Mouse (Mus musculus) forebrain, embryonic 12.5 days (tissue): ENCODE measurements at regions not wholly inside any gene's neighbourhood (a gene's known extent, or its start where the extent isn't known, plus 50 kb on each side); places are given as distances from the start of the nearest gene placed in this dataset.
A peak's percentile ranks its signal among the peaks of the same experiment; 100 is the strongest.

Source experiments
- ATAC-seq: fragments of 200-750 bp; cut with Nextera tagmentation; 2 replicates; pipeline ENCODE4 v1.8.0; 2017; ENCODE audit warnings: moderate TSS enrichment; ENCODE audit not compliant: low FRiP score
- H3K27ac ChIP-seq: fragments of 300-500 bp; sonication (generic); 2 replicates; pipeline ENCODE4 v1.5.1; 2016; ENCODE audit warnings: mild to moderate bottlenecking
- H3K27me3 ChIP-seq: fragments of 300-500 bp; sonication (generic); 2 replicates; pipeline ENCODE4 v1.6.1; 2016; ENCODE audit warnings: mild to moderate bottlenecking
- H3K36me3 ChIP-seq: fragments of 300-500 bp; sonication (generic); replicated peaks from 2 replicates; pipeline ENCODE4 v1.6.1; 2016; ENCODE audit warnings: mild to moderate bottlenecking
- H3K4me1 ChIP-seq: fragments of 300-500 bp; sonication (generic); 2 replicates; pipeline ENCODE4 v1.6.1; 2016
- H3K4me2 ChIP-seq: fragments of 300-500 bp; sonication (generic); 2 replicates; pipeline ENCODE4 v1.6.1; 2016; ENCODE audit warnings: mild to moderate bottlenecking, moderate library complexity
- H3K4me3 ChIP-seq: fragments of 300-500 bp; sonication (generic); replicated peaks from 2 replicates; pipeline ENCODE4 v1.5.1; 2016; ENCODE audit warnings: mild to moderate bottlenecking
- H3K9ac ChIP-seq: fragments of 300-500 bp; sonication (generic); 2 replicates; pipeline ENCODE4 v1.6.1; 2016; ENCODE audit warnings: mild to moderate bottlenecking
- H3K9me3 ChIP-seq: fragments of 300-500 bp; sonication (generic); 2 replicates; pipeline ENCODE4 v1.6.1; 2016
- WGBS: fragments of 180-500 bp; shearing (Covaris S2); methylation state at CpG from one replicate; pipeline ENCODE4 v1.1.7; 2016; 5-methylcytosine and 5-hydroxymethylcytosine counted together

- H3K9ac ChIP-seq, result no peak overlapping the region
- H3K27me3 ChIP-seq, result no peaks in the 10 kb centered on the region
- H3K27ac ChIP-seq, result no peak overlapping the region
- H3K4me1 ChIP-seq, result peaks cover 7% of the 10 kb centered on the region; the same call in 1 of the 2 replicates
- no peak for ATAC-seq
- H3K4me2 ChIP-seq, result no peak overlapping the region
- no peaks in the 10 kb centered on the region for H3K36me3 ChIP-seq
- 82% methylated on average over 8 of the region's 8 CpGs for WGBS
- H3K9me3 ChIP-seq, result no peaks in the 10 kb centered on the region
- H3K4me3 ChIP-seq, result no peak overlapping the region
These were observed 124.9 kb upstream of the Map3k1 start for GRCm38 (mm10) chr13:111933526-111934240.

GRCm38 (mm10) chr13:111935721-111936080 lies 126.9 kb upstream of the Map3k1 start:
- Histone ChIP-seq H3K36me3 (no peaks in the 10 kb centered on the region), H3K9me3 (no peaks in the 10 kb centered on the region), H3K27ac (no peak overlapping the region), H3K4me2 (no peak overlapping the region), H3K4me1 (peaks cover 7% of the 10 kb centered on the region; the same call in 1 of the 2 replicates), H3K27me3 (no peaks in the 10 kb centered on the region), H3K9ac (no peak overlapping the region), H3K4me3 (no peak overlapping the region)
- WGBS, result 68% methylated on average over 1 of the region's 1 CpGs
- no peak for ATAC-seq

- H3K9ac ChIP-seq, result no peak overlapping the region
- WGBS, result 80% methylated on average over 9 of the region's 9 CpGs
- no peaks in the 10 kb centered on the region for H3K36me3 ChIP-seq
- ATAC-seq, result 0 out of 2 replicates have a peak, but pooled peaks have one; percentile 33
- no peaks in the 10 kb centered on the region for H3K9me3 ChIP-seq
- H3K4me1 ChIP-seq, result peaks cover 7% of the 10 kb centered on the region; the same call in 1 of the 2 replicates
- no peak overlapping the region for H3K4me2 ChIP-seq
- no peak overlapping the region for H3K4me3 ChIP-seq
- H3K27ac ChIP-seq, result no peak overlapping the region
- no peaks in the 10 kb centered on the region for H3K27me3 ChIP-seq
These were observed 127.5 kb upstream of the Map3k1 start for GRCm38 (mm10) chr13:111936081-111936857.

DNA sequence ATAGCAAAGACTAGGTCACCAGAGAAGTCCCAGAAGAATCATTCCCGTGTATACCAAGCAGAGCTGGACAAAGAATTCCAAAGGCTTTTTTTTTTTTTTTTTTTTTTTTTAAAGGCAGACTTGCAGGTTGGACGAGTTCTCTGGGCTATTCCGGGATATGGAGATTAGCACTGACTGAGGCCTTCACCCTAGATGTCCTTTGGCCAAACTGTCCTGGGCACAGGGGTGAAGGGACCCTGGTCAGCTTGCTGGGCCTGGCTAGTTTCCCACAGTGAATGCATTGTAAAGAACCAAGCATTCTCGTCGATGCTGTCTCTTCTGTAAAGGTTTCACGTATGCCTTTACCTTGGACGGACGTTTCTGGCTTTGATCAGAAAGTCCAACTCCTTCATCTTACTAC lies 128.2 kb upstream of the Map3k1 start:
- ATAC-seq, result no peak
- Histone ChIP-seq H3K4me2 (no peak overlapping the region), H3K27me3 (no peaks in the 10 kb centered on the region), H3K27ac (no peak overlapping the region), H3K4me1 (peaks cover 7% of the 10 kb centered on the region; the same call in 1 of the 2 replicates), H3K9me3 (no peaks in the 10 kb centered on the region), H3K4me3 (no peak overlapping the region), H3K36me3 (no peaks in the 10 kb centered on the region), H3K9ac (no peak overlapping the region)
- WGBS, result 73% methylated on average over 8 of the region's 8 CpGs

DNA sequence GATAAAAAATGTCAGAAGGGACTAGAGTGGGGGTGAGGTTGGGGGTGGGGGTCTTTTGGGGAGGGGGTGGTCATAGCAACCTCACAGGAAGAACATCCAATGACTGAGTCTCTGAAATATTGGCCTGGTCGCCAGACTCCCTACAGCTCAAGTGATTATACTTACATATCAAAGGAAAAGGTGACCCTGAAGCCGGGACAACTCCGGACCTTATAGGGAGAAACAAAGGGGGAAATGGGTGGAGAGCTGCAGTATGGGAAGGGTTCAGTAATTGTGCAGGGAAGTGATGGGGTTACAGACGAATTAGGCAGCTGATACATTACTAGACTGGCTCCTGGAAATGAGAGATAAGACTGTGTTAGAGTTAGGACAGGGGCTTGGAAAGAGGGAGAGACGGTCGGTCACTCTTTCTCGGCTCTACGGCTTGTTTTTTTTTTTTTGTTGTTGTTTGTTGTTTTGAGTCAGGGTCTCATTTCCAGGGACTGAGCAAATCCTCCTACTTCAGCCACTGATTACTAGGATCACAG lies 130.2 kb upstream of the Map3k1 start:
- Histone ChIP-seq H3K27me3 (no peaks in the 10 kb centered on the region), H3K9me3 (no peaks in the 10 kb centered on the region), H3K4me2 (no peak overlapping the region), H3K4me3 (no peak overlapping the region), H3K4me1 (peaks cover 15% of the 10 kb centered on the region), H3K36me3 (no peaks in the 10 kb centered on the region), H3K27ac (no peak overlapping the region), H3K9ac (no peak overlapping the region)
- WGBS, result 66% methylated on average over 8 of the region's 8 CpGs
- no peak for ATAC-seq

- Histone ChIP-seq H3K27me3 (no peaks in the 10 kb centered on the region), H3K27ac (no peak overlapping the region), H3K9ac (no peak overlapping the region), H3K4me2 (no peak overlapping the region), H3K9me3 (no peaks in the 10 kb centered on the region), H3K4me1 (peaks cover 21% of the 10 kb centered on the region), H3K36me3 (no peaks in the 10 kb centered on the region), H3K4me3 (no peak overlapping the region)
- no peak for ATAC-seq
- WGBS, result 81% methylated on average over 6 of the region's 6 CpGs
These were observed 130.8 kb upstream of the Map3k1 start for GRCm38 (mm10) chr13:111939534-111940115.

DNA sequence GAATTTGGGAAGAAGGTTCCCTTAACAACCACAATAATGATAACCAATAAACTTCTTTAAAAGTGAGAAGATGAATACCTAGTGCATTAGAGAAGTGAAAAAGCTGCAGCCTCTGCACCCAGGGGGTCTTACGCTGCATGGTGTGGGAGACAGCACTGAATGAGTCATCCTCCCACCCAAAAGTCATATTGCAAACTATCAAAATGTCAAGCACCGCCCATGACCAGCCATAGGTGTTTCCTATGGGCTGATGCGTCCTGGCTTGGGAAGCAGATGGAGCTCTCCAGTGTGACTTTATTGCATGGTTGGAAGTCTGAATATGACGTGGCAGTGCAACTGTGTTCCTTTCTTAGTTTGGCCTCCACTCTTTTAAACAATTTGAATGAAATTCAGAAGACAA lies 131.5 kb upstream of the Map3k1 start:
- H3K9me3 ChIP-seq, result no peaks in the 10 kb centered on the region
- no peak for ATAC-seq
- H3K9ac ChIP-seq, result no peak overlapping the region
- H3K27ac ChIP-seq, result no peak overlapping the region
- WGBS, result 91% methylated on average over 4 of the region's 4 CpGs
- H3K4me1 ChIP-seq, result peaks cover 24% of the 10 kb centered on the region
- no peaks in the 10 kb centered on the region for H3K27me3 ChIP-seq
- H3K36me3 ChIP-seq, result no peaks in the 10 kb centered on the region
- H3K4me2 ChIP-seq, result no peak overlapping the region
- no peak overlapping the region for H3K4me3 ChIP-seq

DNA sequence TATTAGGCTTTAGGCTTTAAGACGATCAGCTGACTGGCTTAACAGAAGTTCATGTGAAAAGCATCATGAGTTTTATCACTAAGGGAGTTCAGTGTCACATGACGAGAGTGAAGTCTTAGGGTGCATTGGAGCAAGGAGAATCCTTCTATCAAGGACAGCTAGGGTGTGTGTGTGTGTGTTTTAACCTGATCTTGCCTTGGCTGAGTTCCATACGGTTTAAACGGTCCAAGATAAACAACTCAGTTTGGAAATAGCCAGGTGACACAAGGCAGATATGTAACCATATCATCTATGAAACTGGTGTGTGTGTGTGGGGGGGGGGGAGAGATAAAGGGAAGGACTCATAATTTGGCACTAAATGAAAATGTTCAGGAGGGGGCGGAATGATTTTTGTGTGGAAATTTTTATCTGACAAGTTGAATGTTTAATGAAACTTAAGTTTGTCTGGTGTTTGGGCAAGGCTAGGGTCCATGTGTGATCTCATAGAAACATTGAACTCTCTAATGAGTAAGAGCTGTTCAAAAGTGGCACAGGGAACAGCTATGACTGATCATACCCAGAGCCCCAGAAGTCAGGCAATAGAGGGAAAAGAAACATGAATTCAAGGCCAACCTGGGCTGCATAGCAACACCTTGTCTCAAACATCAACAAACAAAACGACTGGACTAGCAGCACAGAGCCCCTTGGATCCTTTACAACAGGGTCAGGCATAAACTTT lies 132.2 kb upstream of the Map3k1 start:
- peaks cover 24% of the 10 kb centered on the region for H3K4me1 ChIP-seq
- H3K4me2 ChIP-seq, result no peak overlapping the region
- no peak overlapping the region for H3K9ac ChIP-seq
- no peak overlapping the region for H3K27ac ChIP-seq
- 82% methylated on average over 6 of the region's 6 CpGs for WGBS
- no peaks in the 10 kb centered on the region for H3K36me3 ChIP-seq
- no peak for ATAC-seq
- no peak overlapping the region for H3K4me3 ChIP-seq
- no peaks in the 10 kb centered on the region for H3K27me3 ChIP-seq
- no peaks in the 10 kb centered on the region for H3K9me3 ChIP-seq

DNA sequence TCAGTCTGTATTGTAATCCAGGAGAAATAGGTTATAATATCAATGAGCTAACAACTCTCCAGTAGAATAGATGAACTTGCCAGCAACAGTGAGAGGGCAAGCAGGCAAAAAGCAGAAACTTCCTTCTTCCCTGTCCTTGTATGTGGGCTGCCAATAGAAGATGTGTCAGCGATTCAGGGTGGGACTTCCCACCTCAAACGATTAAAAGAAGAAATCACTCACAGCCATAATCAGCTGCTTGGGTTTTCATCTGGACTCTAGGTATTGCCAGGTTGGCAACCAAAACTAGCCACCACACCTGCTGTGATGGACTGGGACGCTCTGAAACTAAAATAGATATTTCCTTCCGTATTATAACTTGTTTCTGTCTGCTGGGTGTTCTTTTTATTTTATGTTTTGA lies 133.2 kb upstream of the Map3k1 start:
- whole genome bisulfite sequencing, result 95% methylated on average over 4 of the region's 4 CpGs
- no peak for ATAC-seq
- H3K27ac ChIP-seq, result no peak overlapping the region

DNA sequence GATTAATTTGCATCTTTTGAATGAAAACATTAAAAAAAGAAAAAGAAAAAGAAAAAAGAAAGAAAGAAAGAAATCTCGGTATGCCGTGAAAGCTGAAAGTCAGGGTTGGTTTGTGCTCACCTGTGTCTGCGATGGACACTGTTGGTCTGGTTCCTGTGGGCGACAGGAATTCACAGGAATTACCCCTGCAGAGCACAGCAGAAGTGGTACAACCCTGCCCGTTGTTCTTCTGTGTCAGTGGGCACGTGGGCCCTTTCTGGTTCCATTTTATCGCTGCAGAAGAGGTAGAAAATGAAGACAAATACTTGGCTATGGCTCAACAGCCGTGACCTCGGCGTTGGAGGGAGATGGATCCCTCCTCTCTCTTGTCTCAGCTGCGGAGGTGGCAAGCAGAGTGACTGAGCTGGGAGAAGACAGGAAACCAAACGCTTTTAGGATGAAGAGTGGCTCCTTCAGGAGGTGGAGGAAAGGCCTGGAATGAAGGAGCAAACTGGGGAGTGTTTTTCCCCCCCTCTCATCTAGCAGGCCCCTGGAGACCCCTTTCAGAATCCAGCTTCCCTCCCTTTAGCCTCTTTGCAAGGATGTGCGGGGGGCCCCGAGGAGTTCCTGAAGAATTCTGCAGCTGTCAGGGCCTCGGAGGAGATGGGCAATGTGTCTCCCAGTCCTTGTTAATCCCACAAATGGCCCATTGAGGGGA lies 134.7 kb upstream of the Map3k1 start:
- Histone ChIP-seq H3K4me1 (peaks cover 16% of the 10 kb centered on the region), H3K4me2 (no peak overlapping the region), H3K27ac (no peak overlapping the region), H3K9ac (no peak overlapping the region), H3K27me3 (no peaks in the 10 kb centered on the region), H3K4me3 (no peak overlapping the region), H3K9me3 (no peaks in the 10 kb centered on the region), H3K36me3 (no peaks in the 10 kb centered on the region)
- WGBS, result 67% methylated on average over 15 of the region's 15 CpGs
- no peak for ATAC-seq

More for the DNA sequence above, 133.2 kb upstream of the Map3k1 start:
- Histone ChIP-seq H3K27me3 (no peaks in the 10 kb centered on the region), H3K36me3 (no peaks in the 10 kb centered on the region), H3K9ac (no peak overlapping the region), H3K4me2 (no peak overlapping the region), H3K9me3 (no peaks in the 10 kb centered on the region), H3K4me1 (peaks cover 16% of the 10 kb centered on the region), H3K4me3 (no peak overlapping the region)

DNA sequence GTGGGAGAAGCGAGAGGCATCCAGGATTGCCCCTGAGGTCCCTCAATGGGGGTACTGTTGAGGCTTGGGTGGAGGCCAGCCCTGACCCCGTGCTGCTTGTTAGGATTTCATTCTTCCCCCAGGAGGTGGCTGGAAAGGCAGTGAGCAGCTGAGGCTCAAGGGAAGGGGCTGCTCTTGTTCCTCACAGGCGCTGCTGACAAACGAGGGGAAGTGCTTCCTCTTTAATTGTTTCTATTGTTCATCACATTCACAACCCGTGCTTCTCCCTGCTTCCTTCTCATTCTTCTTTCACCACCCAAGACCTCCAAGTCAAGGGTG lies 135.3 kb upstream of the Map3k1 start:
- H3K4me3 ChIP-seq, result no peak overlapping the region
- no peak for ATAC-seq
- no peaks in the 10 kb centered on the region for H3K9me3 ChIP-seq
- H3K27ac ChIP-seq, result no peak overlapping the region
- no peaks in the 10 kb centered on the region for H3K27me3 ChIP-seq
- no peaks in the 10 kb centered on the region for H3K36me3 ChIP-seq
- no peak overlapping the region for H3K9ac ChIP-seq
- 11% methylated on average over 5 of the region's 5 CpGs for WGBS
- H3K4me1 ChIP-seq, result peaks cover 16% of the 10 kb centered on the region
- no peak overlapping the region for H3K4me2 ChIP-seq

GRCm38 (mm10) chr13:111946271-111946670 lies 137.5 kb upstream of the Map3k1 start:
- no peaks in the 10 kb centered on the region for H3K27me3 ChIP-seq
- peaks cover 16% of the 10 kb centered on the region for H3K4me1 ChIP-seq
- no peak overlapping the region for H3K4me2 ChIP-seq
- H3K27ac ChIP-seq, result no peak overlapping the region
- no peaks in the 10 kb centered on the region for H3K36me3 ChIP-seq
- no peak overlapping the region for H3K4me3 ChIP-seq
- WGBS, result 82% methylated on average over 4 of the region's 4 CpGs
- no peak for ATAC-seq
- H3K9ac ChIP-seq, result no peak overlapping the region
- H3K9me3 ChIP-seq, result no peaks in the 10 kb centered on the region
